Mouse (Mus musculus) heart, embryonic 16.5 days (tissue): ENCODE results near the gene Zfp628. TPM values are rescaled to one million over a fixed set of nuclear protein-coding genes. Genes with fewer than 3 reads are reported as not detected.

ENCODE experiments used
- ATAC-seq: fragments of 200-750 bp; cut with Nextera tagmentation; replicated peaks from 2 replicates; pipeline ENCODE4 v1.8.0; 2017; ENCODE audit warnings: moderate number of reproducible peaks; ENCODE audit not compliant: insufficient read depth, low FRiP score; ENCODE audit errors: extremely low read depth
- H3K27ac ChIP-seq: fragments of 300-500 bp; sonication (generic); 2 replicates; pipeline ENCODE4 v1.5.1; 2014; ENCODE audit warnings: mild to moderate bottlenecking, low read length, control low read depth, moderate library complexity
- H3K27me3 ChIP-seq: fragments of 300-500 bp; sonication (generic); 2 replicates; pipeline ENCODE4 v1.6.1; 2014; ENCODE audit warnings: low read length, mixed read lengths; ENCODE audit not compliant: control insufficient read depth, insufficient read depth
- H3K36me3 ChIP-seq: fragments of 300-500 bp; sonication (generic); 2 replicates; pipeline ENCODE4 v1.6.1; 2014; ENCODE audit not compliant: control insufficient read depth, insufficient read depth
- H3K4me1 ChIP-seq: fragments of 300-500 bp; sonication (generic); 2 replicates; pipeline ENCODE4 v1.6.1; 2014; ENCODE audit warnings: low read length, mixed read lengths; ENCODE audit not compliant: control insufficient read depth, insufficient read depth
- H3K4me2 ChIP-seq: fragments of 300-500 bp; sonication (generic); 2 replicates; pipeline ENCODE4 v1.6.1; 2014; ENCODE audit warnings: low read depth, mild to moderate bottlenecking, control low read depth, low read length
- H3K4me3 ChIP-seq: fragments of 300-500 bp; sonication (generic); 2 replicates; pipeline ENCODE4 v1.5.1; 2014; ENCODE audit warnings: mild to moderate bottlenecking, control low read depth, low read length
- H3K9ac ChIP-seq: fragments of 300-500 bp; sonication (generic); 2 replicates; pipeline ENCODE4 v1.6.1; 2014; ENCODE audit warnings: low read length, control low read depth
- H3K9me3 ChIP-seq: fragments of 300-500 bp; sonication (generic); replicated peaks from 2 replicates; pipeline ENCODE4 v1.6.1; 2016; ENCODE audit warnings: low read length; ENCODE audit not compliant: control insufficient read depth
- WGBS: fragments of 180-500 bp; shearing (Covaris S2); extraction: QIAGEN DNeasy Blood & Tissue Kit; methylation state at CpG from one replicate; pipeline ENCODE4 v1.1.7; 2014; 5-methylcytosine and 5-hydroxymethylcytosine counted together
- polyA plus RNA-seq: library from polyadenylated mRNA; unstranded; fragments of >200 nt; fragmentation: Nextera tagmentation; extraction: Ambion mirVana; gene quantifications from 2 replicates; pipeline ENCODE4 v1.2.1, GENCODE M21; 2015

Gene Zfp628
- polyA plus RNA-seq, 1 experiment from 2014 or later, result 2.5 TPM

DNA sequence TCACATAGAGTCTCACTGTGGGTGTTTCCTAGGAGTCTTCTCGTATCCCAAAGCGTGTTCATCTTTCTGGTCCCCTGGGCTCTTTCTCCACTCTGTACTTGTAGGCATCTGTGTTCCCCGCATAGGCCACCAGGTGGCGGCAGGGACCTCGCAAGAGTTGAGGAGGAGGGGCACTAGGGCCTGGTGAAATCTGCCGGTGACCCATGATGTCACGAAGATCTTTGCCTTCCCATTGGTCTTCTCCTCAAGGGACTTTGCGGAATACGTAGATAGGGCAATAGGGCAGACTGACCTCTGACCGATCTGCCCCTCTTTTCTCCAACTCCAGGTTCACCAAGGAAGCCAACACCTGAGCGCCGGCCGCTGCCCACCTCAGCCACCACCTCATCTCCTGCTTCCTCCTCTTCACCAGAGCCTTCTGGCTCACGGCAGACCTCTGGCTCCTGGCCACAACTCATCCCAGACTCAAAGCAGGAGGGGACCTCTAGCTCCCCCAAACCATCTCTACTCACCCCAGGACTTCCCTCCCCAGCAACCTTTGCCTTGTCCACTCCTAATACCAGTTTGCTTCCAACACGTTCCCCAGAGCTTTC, 28.3 kb downstream of the Zfp628 start:
- 11% methylated on average over 15 of the region's 15 CpGs for WGBS
- Histone ChIP-seq H3K27me3 (no peaks in the 10 kb centered on the region), H3K9ac (peak overlapping the region; percentile 65), H3K9me3 (no peaks in the 10 kb centered on the region), H3K36me3 (no peaks in the 10 kb centered on the region), H3K4me3 (peak overlapping the region; percentile 50), H3K4me2 (peak overlapping the region; percentile 75), H3K27ac (no peak overlapping the region), H3K4me1 (0 out of 2 replicates have a peak, but pooled peaks cover 2% of the 10 kb centered on the region)
- ATAC-seq, result peak; percentile 87

- Histone ChIP-seq H3K36me3 (no peaks in the 10 kb centered on the region), H3K9me3 (no peaks in the 10 kb centered on the region), H3K4me1 (peaks cover 6% of the 10 kb centered on the region; the same call in 1 of the 2 replicates), H3K4me2 (no peak overlapping the region), H3K27ac (no peak overlapping the region), H3K27me3 (no peaks in the 10 kb centered on the region), H3K4me3 (no peak overlapping the region), H3K9ac (no peak overlapping the region)
- 38% methylated on average over 2 of the region's 2 CpGs for WGBS
- no peak for ATAC-seq
Measured at GRCm38 (mm10) chr7:4947855-4948254, 32.8 kb downstream of the Zfp628 start.

DNA sequence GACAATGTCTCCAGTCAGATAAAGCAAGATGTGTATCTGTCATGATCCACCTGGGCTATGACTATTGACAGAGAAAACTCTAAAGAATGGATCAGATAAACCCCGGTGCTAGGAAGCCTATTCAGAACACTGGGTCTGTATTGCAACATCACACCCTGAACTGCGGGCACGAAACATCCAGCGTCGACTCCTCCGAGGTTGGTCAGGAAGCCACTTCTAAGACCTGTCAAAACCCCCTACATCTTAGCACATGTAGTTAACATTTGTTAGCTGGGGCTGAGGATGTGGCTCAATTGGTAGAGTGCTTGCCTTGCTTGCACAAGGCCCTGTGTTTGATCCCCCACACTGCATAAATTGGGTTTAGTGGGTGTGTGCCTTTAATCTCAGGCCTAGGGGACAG, 33.4 kb downstream of the Zfp628 start:
- no peak for ATAC-seq
- Histone ChIP-seq H3K4me1 (peaks cover 8% of the 10 kb centered on the region), H3K4me2 (no peak overlapping the region), H3K9me3 (no peaks in the 10 kb centered on the region), H3K9ac (no peak overlapping the region), H3K27ac (no peak overlapping the region), H3K4me3 (no peak overlapping the region), H3K36me3 (no peaks in the 10 kb centered on the region), H3K27me3 (no peaks in the 10 kb centered on the region)
- 40% methylated on average over 6 of the region's 6 CpGs for WGBS

DNA sequence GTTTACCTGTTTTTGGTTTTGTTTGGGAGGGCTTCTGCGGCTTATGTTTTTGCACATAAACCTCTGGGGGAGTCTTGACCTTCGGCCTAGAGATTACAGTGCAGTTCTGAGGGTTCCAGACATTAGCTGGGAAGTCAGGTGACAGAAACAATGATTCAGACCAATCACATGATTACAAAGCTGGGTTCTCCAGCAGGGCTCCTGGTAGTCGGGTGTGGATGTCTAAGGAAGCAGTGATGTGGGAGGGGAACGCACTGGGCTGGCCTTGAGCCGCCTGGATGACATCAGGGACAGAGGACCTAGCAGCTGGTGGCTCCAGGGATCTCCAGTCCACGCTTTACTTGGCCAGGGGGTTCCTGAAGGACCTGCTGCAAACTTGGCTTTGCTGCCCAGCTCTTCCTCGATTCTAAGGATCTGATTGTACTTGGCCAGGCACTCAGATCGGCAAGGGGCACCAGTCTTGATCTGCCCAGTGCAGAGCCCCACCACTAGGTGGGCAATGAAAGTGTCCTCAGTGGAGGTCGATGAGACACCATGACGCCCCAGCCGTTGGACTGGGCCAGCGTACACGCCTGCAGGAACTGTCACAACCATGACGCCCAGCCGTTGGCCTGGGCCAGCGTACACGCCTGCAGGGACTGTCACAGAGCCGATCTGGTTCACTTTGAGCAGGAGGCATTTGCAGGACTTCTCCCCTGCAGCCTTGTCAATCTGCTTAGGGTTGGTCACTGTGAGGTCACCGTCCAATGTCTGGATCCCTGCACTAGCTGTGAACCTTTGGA, 35.7 kb downstream of the Zfp628 start:
- no peak overlapping the region for H3K4me2 ChIP-seq
- H3K4me1 ChIP-seq, result peaks cover 16% of the 10 kb centered on the region
- H3K36me3 ChIP-seq, result no peaks in the 10 kb centered on the region
- 73% methylated on average over 19 of the region's 19 CpGs for WGBS
- H3K9ac ChIP-seq, result no peak overlapping the region
- no peaks in the 10 kb centered on the region for H3K9me3 ChIP-seq
- H3K4me3 ChIP-seq, result no peak overlapping the region
- H3K27ac ChIP-seq, result no peak overlapping the region
- H3K27me3 ChIP-seq, result no peaks in the 10 kb centered on the region
- no peak for ATAC-seq

DNA sequence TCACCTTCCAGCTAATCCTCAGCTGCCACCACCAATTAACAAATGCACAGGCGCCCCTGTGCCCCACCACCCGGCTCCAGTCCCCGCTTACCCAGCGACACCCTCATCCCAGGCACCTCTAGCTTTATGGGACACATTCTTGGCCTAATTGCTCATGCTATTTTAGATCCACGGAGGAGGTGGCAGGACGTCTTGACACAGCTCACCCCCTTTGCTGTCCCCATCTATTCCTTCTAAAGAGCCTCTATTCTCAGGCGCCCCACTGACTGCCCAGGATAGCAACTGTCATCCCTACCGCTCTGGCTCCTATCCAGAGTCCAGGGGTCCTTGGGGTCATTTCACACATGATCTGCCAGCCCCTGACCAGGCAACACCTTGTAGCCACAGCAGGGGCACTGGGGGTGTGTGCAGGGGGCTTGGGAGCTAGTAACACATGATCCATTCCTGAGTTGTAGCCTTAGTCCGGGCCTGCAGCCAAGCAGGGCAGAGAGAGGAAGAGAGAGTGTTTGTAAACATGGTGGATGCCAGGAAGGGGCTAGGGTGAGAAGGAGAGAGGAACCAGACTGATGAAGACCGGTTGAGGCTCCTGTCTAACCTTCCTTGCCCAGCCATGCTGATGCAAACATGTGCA, 38.9 kb downstream of the Zfp628 start:
- Histone ChIP-seq H3K9me3 (no peaks in the 10 kb centered on the region), H3K27ac (peak overlapping the region; percentile 76), H3K4me1 (peaks cover 14% of the 10 kb centered on the region), H3K27me3 (no peaks in the 10 kb centered on the region), H3K4me2 (no peak overlapping the region), H3K36me3 (no peaks in the 10 kb centered on the region), H3K4me3 (no peak overlapping the region), H3K9ac (no peak overlapping the region; the same call in 1 of the 2 replicates)
- WGBS, result 13% methylated on average over 10 of the region's 10 CpGs
- ATAC-seq, result peak; percentile 84

GRCm38 (mm10) chr7:4957361-4957760, 42.3 kb downstream of the Zfp628 start:
- 65% methylated on average over 10 of the region's 10 CpGs for WGBS
- no peak overlapping the region for H3K9ac ChIP-seq
- H3K27ac ChIP-seq, result no peak overlapping the region
- no peak overlapping the region for H3K4me2 ChIP-seq
- H3K36me3 ChIP-seq, result no peaks in the 10 kb centered on the region
- H3K27me3 ChIP-seq, result no peaks in the 10 kb centered on the region
- no peaks in the 10 kb centered on the region for H3K9me3 ChIP-seq
- ATAC-seq, result no peak
- no peak overlapping the region for H3K4me3 ChIP-seq
- H3K4me1 ChIP-seq, result peaks cover 12% of the 10 kb centered on the region

DNA sequence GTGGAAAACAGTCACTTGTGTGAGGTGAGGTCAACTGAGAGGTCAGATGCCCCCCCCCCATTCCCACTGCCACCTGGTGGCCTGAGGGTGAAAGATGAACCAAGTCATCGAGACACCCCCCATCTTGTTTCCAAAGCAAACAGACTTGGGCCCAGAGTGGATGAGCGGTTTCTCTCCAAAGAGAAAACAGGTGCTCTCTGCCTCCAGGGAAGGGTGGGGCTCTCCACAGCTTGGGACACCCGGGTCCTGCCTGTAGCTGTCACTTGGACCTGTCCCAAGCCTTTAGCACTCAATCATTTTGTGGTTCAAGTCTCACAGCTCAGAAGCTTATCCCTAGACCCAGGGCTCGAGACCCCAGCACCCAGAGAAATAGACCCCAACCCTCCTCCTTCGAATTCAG, 48.5 kb downstream of the Zfp628 start:
- no peak overlapping the region for H3K9ac ChIP-seq
- H3K4me3 ChIP-seq, result no peak overlapping the region
- WGBS, result 69% methylated on average over 5 of the region's 5 CpGs

DNA sequence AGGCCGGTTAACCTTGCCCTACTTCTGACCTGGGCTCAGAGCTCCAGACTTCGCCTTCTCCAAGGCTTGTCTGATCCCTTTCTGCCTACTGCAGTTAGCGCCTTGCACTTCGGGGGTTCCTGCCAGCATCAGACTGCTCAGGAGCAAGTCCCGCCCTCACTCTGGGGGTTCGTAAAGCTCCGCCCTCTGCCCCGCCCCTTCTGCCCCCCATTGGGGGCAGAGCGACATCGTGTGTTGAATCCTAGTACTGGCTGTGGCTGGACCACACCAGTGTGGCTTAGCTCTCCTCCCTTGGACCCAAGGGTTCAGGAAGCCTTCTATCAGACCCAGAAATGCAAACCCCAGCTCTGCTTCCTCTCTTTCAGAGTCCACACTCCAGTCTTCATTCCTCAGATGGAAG, 49.3 kb downstream of the Zfp628 start, which contains the start of gene Sbk2:
TSS of gene Sbk2 (minus strand) at position 135 of the 400 bp plus-strand sequence.
- WGBS, result 4% methylated on average over 10 of the region's 10 CpGs
- no peaks in the 10 kb centered on the region for H3K9me3 ChIP-seq
- H3K4me3 ChIP-seq, result no peak within 1 kb of the TSS
- H3K4me2 ChIP-seq, result peak within 1 kb of the TSS; percentile 47
- no peaks in the 10 kb centered on the region for H3K4me1 ChIP-seq
- H3K9ac ChIP-seq, result 0 out of 2 replicates have a peak within 1 kb of the TSS, but pooled peaks have one; percentile 21
- no peaks in the 10 kb centered on the region for H3K27me3 ChIP-seq
- H3K36me3 ChIP-seq, result no peaks in the 10 kb centered on the region
- peak; percentile 91 for ATAC-seq
- H3K27ac ChIP-seq, result no peak within 1 kb of the TSS

More for the DNA sequence above, 48.5 kb downstream of the Zfp628 start:
- Histone ChIP-seq H3K9me3 (no peaks in the 10 kb centered on the region), H3K27ac (no peak overlapping the region), H3K36me3 (no peaks in the 10 kb centered on the region), H3K27me3 (no peaks in the 10 kb centered on the region), H3K4me1 (no peaks in the 10 kb centered on the region), H3K4me2 (no peak overlapping the region)
- no peak for ATAC-seq

DNA sequence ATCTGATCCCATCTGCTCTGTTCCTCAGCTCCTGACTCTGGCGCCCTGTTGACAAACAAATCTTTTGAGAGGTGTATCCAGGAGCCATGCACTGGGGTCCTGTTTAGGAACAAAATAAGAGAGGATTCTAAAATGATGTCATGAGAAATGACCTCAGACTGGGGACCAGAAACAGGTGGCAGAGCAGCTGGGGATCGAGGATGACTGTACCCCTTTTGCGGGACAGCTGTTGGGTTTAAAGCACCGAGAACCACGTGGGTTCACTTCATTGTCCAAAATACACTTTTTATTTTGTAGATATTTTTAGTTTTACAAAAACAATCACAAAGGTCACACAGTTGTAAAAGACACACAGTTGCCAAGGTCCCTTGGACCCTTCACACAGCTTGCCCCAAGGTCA, 50.0 kb downstream of the Zfp628 start:
- Histone ChIP-seq H3K9me3 (no peaks in the 10 kb centered on the region), H3K27me3 (no peaks in the 10 kb centered on the region), H3K4me2 (no peak overlapping the region), H3K27ac (no peak overlapping the region), H3K36me3 (no peaks in the 10 kb centered on the region), H3K4me1 (no peaks in the 10 kb centered on the region), H3K9ac (no peak overlapping the region), H3K4me3 (no peak overlapping the region)
- 69% methylated on average over 5 of the region's 5 CpGs for WGBS
- ATAC-seq, result no peak
